Mouse (Mus musculus): ENCODE results near the gene Tspan4. TPM values are rescaled to one million over a fixed set of nuclear protein-coding genes. Genes with fewer than 3 reads are reported as not detected.

Gene Tspan4
- polyA plus RNA-seq, 1 experiment = 0.31 TPM

DNA sequence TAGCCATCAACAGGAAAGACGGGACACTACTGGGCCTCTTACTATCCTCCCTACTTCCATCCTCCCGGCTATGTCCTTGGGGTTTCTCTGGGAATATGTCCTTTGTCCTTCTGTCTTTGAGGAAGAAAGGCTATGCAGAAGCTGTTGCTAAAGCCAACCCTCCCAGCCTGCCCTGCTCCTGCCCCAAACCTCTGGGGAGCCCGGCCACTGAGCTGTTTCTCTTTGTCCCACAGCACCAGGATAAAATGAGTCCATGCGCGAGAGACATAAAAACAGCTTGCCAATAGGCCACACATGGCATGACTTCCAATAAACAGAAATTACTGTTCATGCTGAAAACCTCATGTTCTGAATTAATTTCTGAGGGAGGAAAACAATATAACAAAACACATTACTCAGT, 43.3 kb downstream of the Tspan4 start:
- Histone ChIP-seq H3K27me3 (ENCODE audit: control insufficient read depth) (no peaks in the 10 kb centered on the region), H3K4me1 (ENCODE audit: control insufficient read depth) (peaks cover 53% of the 10 kb centered on the region), H3K4me3 (replicated peaks) (no peak overlapping the region), H3K36me3 (ENCODE audit: control insufficient read depth) (peaks cover 98% of the 10 kb centered on the region), H3K9me3 (ENCODE audit: control insufficient read depth, low read length) (no peaks in the 10 kb centered on the region)
- TF ChIP-seq TAL1 (IDR thresholded peaks at IDR 0.05; ENCODE audit: low read length) = no peak
- no peak for TF ChIP-seq GATA1 (IDR thresholded peaks at IDR 0.05; ENCODE audit: low read length)

DNA sequence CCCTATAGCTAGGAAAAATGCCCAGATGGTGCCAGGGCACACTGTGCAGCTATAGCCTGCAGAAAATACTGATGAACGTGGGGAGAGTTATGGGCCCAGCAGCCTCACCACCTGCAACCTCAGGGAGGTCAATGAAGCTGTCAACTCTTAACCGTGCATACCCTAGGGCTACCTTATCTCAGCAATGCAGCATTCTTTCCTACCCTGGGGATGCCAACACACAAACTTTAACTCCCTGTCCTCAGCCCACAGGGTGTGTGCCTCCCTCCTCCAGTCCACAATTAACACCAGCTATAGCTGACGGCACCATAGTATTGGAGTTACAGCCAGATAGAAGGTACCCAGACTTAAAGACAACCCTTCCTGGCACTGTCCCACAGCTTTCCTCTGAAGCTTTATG, 43.9 kb downstream of the Tspan4 start:
- peak overlapping the region; percentile 2 for H3K4me3 ChIP-seq (replicated peaks)
- H3K36me3 ChIP-seq (ENCODE audit: control insufficient read depth) = peaks cover 98% of the 10 kb centered on the region
- H3K9me3 ChIP-seq (ENCODE audit: control insufficient read depth, low read length) = no peaks in the 10 kb centered on the region
- H3K4me1 ChIP-seq (ENCODE audit: control insufficient read depth) = peaks cover 53% of the 10 kb centered on the region
- TF ChIP-seq GATA1 (IDR thresholded peaks at IDR 0.05; ENCODE audit: low read length) (no peak), TAL1 (IDR thresholded peaks at IDR 0.05; ENCODE audit: low read length) (no peak)
- no peaks in the 10 kb centered on the region for H3K27me3 ChIP-seq (ENCODE audit: control insufficient read depth)

DNA sequence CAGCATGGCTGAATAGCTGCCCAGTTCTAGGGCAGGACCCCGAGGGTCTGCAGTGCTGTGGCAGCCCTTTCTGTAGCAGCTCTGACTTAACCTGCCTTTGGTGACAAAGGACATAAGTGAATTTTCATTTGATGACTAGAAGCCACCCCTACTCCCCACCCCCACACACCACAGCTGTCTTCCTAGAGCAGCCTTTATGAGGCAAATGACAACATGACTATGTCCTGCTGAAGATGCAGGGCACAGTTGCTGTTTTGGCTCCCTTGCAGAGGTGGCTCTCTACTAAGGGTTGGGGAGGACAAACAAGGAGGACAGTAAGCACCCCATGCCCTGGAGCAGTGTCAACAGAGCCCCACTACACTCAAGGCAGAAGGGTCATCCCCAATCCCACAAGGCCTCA, 44.8 kb downstream of the Tspan4 start:
- TF ChIP-seq GATA1 (IDR thresholded peaks at IDR 0.05; ENCODE audit: low read length) (no peak), TAL1 (IDR thresholded peaks at IDR 0.05; ENCODE audit: low read length) (no peak)
- H3K4me1 ChIP-seq (ENCODE audit: control insufficient read depth) = peaks cover 53% of the 10 kb centered on the region
- H3K36me3 ChIP-seq (ENCODE audit: control insufficient read depth) = peaks cover 100% of the 10 kb centered on the region
- H3K4me3 ChIP-seq (replicated peaks) = no peak overlapping the region
- H3K9me3 ChIP-seq (ENCODE audit: control insufficient read depth, low read length) = no peaks in the 10 kb centered on the region
- H3K27me3 ChIP-seq (ENCODE audit: control insufficient read depth) = no peaks in the 10 kb centered on the region

DNA sequence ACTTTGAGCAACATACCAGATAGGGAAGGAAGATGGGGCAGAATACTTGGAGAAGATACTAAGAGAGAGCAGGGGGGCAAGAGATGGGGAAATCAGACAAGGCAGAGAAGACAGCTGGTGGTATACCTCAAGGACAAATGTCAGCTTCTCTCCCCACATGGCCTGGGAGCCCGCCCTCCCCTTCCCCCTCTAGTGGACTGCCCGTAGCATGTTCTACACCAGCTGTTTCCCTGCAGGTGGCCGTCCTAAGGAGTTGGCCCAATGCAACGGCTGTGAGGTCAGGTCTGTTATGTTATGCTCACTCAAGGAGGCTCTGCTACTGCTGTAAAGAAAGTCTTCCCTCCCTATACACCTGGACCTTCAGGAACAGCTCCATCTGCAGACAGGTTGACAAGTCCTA, 48.0 kb downstream of the Tspan4 start:
- no peak for TF ChIP-seq TAL1 (IDR thresholded peaks at IDR 0.05; ENCODE audit: low read length)
- no peak for TF ChIP-seq GATA1 (IDR thresholded peaks at IDR 0.05; ENCODE audit: low read length)
- peaks cover 100% of the 10 kb centered on the region for H3K36me3 ChIP-seq (ENCODE audit: control insufficient read depth)
- no peaks in the 10 kb centered on the region for H3K27me3 ChIP-seq (ENCODE audit: control insufficient read depth)
- no peak overlapping the region for H3K4me3 ChIP-seq (replicated peaks)
- no peaks in the 10 kb centered on the region for H3K9me3 ChIP-seq (ENCODE audit: control insufficient read depth, low read length)
- peaks cover 34% of the 10 kb centered on the region for H3K4me1 ChIP-seq (ENCODE audit: control insufficient read depth)

DNA sequence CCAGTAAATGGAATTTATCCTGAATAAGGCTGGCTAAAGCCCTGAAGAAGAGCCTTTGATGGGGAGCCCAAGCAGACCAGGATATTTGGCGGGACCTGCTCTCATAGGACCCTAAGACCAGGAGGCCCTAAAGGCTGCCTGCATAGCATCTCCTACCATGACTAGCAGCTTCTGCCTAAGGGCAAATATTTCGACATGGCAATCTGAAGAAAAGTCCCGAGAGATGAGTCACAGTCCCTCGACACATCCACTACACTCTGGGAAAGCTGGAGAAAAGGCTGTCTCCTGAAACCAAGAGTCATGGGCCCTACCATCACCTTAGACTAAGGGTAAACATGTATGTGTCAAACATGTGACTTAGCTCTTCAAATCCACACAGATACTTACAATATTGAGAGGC, 49.2 kb downstream of the Tspan4 start:
- Histone ChIP-seq H3K9me3 (ENCODE audit: control insufficient read depth, low read length) (no peaks in the 10 kb centered on the region), H3K4me1 (ENCODE audit: control insufficient read depth) (peaks cover 33% of the 10 kb centered on the region), H3K27me3 (ENCODE audit: control insufficient read depth) (no peaks in the 10 kb centered on the region), H3K4me3 (replicated peaks) (no peak overlapping the region), H3K36me3 (ENCODE audit: control insufficient read depth) (peaks cover 100% of the 10 kb centered on the region)
- no peak for TF ChIP-seq TAL1 (IDR thresholded peaks at IDR 0.05; ENCODE audit: low read length)
- TF ChIP-seq GATA1 (IDR thresholded peaks at IDR 0.05; ENCODE audit: low read length) = no peak

DNA sequence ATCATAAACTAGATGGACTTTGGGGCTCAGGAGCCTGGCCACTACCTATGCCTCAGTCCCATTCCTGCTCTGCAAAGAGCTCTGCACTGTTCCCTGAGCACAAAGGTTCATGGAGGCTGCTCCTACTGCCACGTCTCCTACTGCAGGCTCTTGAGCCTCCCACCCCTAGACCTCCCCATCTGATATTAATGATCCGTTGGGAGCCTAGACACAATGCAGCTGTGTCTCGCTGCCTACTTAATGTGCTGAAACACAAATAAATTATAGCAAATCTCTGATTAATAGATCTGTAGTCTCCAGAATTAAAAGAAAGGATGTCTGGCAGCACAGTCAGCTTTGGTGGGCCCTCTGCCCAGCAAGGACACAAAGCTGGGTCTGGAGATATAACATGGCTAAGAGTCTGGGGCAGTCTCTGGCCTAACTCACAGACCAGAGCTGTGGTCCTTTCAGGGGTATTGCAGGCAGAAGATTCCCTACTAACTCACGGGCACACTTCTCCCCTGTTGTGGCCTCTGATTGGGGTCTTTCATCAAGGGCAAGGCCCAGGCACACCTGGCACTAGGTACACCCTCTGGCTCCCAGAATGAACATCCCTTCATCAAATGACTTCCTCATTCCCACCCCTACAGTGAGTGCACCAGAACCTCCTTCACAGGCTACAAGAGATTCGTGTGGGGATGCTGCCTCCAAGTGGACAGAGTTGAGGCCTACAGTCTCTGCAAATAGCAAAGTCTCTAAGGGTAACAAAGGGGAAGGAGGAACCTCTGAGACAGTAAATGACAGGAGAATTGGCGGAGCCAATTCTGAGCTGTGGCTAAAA, 49.9 kb downstream of the Tspan4 start:
- peaks cover 32% of the 10 kb centered on the region for H3K4me1 ChIP-seq (ENCODE audit: control insufficient read depth)
- H3K36me3 ChIP-seq (ENCODE audit: control insufficient read depth) = peaks cover 100% of the 10 kb centered on the region

DNA sequence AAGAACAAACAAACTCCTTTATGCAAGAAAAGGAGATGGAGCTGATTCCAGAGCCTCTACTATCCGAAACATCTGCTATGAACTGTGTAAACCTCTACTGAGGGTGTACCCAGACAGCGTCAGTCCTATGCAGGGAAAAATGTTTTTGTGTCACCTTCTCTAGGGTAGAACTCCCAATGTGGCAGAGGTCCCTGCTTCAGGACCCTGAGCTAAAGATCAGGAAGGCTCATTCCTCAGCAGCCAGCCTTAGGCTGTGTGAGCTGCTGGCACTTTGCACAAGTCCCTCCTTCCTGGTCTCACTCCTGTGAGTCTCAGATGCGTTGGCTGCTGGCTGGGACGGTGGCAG, 50.5 kb downstream of the Tspan4 start:
- Histone ChIP-seq H3K4me1 (ENCODE audit: control insufficient read depth) (peaks cover 29% of the 10 kb centered on the region), H3K9me3 (ENCODE audit: control insufficient read depth, low read length) (no peaks in the 10 kb centered on the region), H3K27me3 (ENCODE audit: control insufficient read depth) (no peaks in the 10 kb centered on the region), H3K36me3 (ENCODE audit: control insufficient read depth) (peaks cover 100% of the 10 kb centered on the region), H3K4me3 (replicated peaks) (no peak overlapping the region)
- TF ChIP-seq TAL1 (IDR thresholded peaks at IDR 0.05; ENCODE audit: low read length) = no peak

More for the DNA sequence above, 49.9 kb downstream of the Tspan4 start:
- Histone ChIP-seq H3K27me3 (ENCODE audit: control insufficient read depth) (no peaks in the 10 kb centered on the region), H3K4me3 (replicated peaks) (no peak overlapping the region), H3K9me3 (ENCODE audit: control insufficient read depth, low read length) (no peaks in the 10 kb centered on the region)
- no peak for TF ChIP-seq TAL1 (IDR thresholded peaks at IDR 0.05; ENCODE audit: low read length)
- no peak for TF ChIP-seq GATA1 (IDR thresholded peaks at IDR 0.05; ENCODE audit: low read length)

DNA sequence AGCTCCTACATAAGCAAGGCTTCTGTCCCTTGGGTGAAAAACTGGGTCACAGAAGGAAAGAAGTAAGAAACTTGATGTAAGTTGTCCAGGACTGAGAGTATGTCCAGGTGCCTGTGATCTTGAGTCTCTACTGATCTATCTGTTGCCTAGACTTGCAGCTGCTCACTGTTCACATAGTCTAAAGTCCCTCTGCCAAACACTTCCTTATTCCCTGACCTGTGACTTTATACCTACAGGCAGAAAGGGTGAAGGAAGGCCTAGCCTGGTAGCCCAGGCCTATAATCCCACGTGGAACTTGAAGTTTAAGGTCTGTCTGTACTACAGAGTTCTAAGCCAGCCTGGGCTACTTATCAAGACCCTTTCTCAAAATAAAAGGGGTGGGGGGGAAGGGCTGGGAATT, 60.5 kb downstream of the Tspan4 start:
- H3K9me3 ChIP-seq (ENCODE audit: control insufficient read depth, low read length) = no peaks in the 10 kb centered on the region
- no peaks in the 10 kb centered on the region for H3K27me3 ChIP-seq (ENCODE audit: control insufficient read depth)
- no peak overlapping the region for H3K4me3 ChIP-seq (replicated peaks)
- H3K4me1 ChIP-seq (ENCODE audit: control insufficient read depth) = peaks cover 39% of the 10 kb centered on the region
- H3K36me3 ChIP-seq (ENCODE audit: control insufficient read depth) = peaks cover 39% of the 10 kb centered on the region
- TF ChIP-seq TAL1 (IDR thresholded peaks at IDR 0.05; ENCODE audit: low read length) (no peak), GATA1 (IDR thresholded peaks at IDR 0.05; ENCODE audit: low read length) (no peak)

DNA sequence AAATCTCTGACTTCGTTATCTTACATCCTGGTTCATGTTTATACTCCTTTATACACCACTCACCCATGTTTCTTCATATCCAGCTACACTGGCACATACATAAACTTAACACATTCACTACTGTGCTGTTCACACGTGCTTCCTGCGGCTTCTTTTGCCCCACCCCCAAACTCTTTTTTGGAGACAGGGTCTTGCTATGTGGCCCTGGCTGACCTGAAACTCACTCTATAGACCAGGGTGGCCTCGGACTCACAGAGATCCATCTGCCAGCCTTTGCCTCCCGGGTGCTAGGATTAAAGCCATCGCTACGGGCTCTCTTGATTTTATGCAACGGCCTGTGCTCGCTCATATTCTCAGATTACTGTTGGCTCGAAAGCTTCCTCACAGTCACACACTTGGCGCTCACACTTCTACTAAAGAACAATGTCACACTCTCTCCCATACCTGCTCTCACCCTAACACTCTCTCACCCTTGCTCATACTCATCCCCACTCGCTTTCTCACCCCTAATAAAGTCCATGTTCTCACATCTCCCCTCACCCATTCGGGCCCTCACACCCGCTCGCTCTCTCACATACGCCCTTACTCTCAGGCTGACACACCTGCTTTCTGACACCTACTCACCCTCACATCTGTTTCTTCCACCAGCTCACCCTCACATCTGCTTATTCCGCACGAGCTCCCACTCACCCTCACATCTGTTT, 64.0 kb downstream of the Tspan4 start:
- H3K4me3 ChIP-seq (replicated peaks) = peak overlapping the region; percentile 93
- H3K4me1 ChIP-seq (ENCODE audit: control insufficient read depth) = peaks cover 50% of the 10 kb centered on the region
- TF ChIP-seq TAL1 (IDR thresholded peaks at IDR 0.05; ENCODE audit: low read length) (no peak), GATA1 (IDR thresholded peaks at IDR 0.05; ENCODE audit: low read length) (no peak)
- H3K9me3 ChIP-seq (ENCODE audit: control insufficient read depth, low read length) = no peaks in the 10 kb centered on the region
- H3K27me3 ChIP-seq (ENCODE audit: control insufficient read depth) = peaks cover 4% of the 10 kb centered on the region; the same call in 1 of the 2 replicates
- H3K36me3 ChIP-seq (ENCODE audit: control insufficient read depth) = peaks cover 19% of the 10 kb centered on the region
